8 mouse cellular contexts compared by ENCODE assay signal in the genomic region with DNA sequence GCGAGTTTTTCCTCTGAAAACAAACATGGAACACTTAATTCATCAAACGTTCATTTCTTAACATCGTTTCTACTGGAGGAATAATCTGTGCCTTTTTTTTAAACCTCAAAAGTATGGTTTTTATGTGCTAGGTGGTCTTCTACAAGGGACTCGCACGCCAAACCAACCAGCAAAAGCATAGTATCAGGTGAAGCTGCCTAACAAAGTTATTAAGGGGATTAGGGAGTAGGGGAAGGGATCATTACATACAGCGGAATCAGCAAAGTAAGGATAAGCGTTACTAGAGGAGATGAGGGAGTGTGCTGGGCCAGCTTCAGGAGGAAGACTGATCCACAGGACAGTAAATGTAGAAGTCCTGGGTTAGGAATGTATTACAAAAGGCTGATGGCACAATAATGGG. TPM values are rescaled to one million over a fixed set of nuclear protein-coding genes. Genes with fewer than 3 reads are reported as not detected.
A peak's percentile ranks its signal among the peaks of the same experiment; 100 is the strongest.
DNase-seq lines count a peak whose midpoint lies in the region; ATAC-seq and TF ChIP-seq lines count a peak whose summit lies in the region.

No protein-coding gene starts in this region.

- no peak for TF ChIP-seq CTCF in ES-Bruce4 (IDR thresholded peaks at IDR 0.05; ENCODE audit: low read depth, low read length)

- no peak for DNase-seq in heart, postnatal 4 days
- DNase-seq in midbrain, embryonic 10.5 days (ENCODE audit: low spot score): no peak
- no peak for DNase-seq in right cerebral cortex, postnatal 14 days
- DNase-seq in layer of hippocampus, postnatal 36 days: no peak
- no peak for DNase-seq in cerebellum, adult 8-10 months

- no peaks in the 10 kb centered on the region for H3K9me3 ChIP-seq in heart, embryonic 11.5 days (replicated peaks; ENCODE audit: control insufficient read depth, low read length)
- H3K9me3 ChIP-seq in ES-Bruce4 (replicated peaks; ENCODE audit: control insufficient read depth, insufficient read depth, low read length, poor library complexity, severe bottlenecking): no peaks in the 10 kb centered on the region
- no peaks in the 10 kb centered on the region for H3K9me3 ChIP-seq in midbrain, embryonic 10.5 days (replicated peaks)

- no peak for ATAC-seq in heart, embryonic 11.5 days (replicated peaks; ENCODE audit: insufficient number of reproducible peaks, low FRiP score, low TSS enrichment)
- peak; percentile 25; the same call in 1 of the 2 replicates for ATAC-seq in granulocyte monocyte progenitor cell, adult 5-6 weeks (replicated peaks; ENCODE audit: poor library complexity, severe bottlenecking)

- TF ChIP-seq POLR2A in ES-Bruce4 (IDR thresholded peaks at IDR 0.05; ENCODE audit: insufficient read depth, low read length): no peak

- H3K27me3 ChIP-seq in heart, embryonic 11.5 days (ENCODE audit: control insufficient read depth, insufficient read depth, low read length): no peaks in the 10 kb centered on the region
- no peaks in the 10 kb centered on the region; the same call in none of the 2 replicates for H3K27me3 ChIP-seq in ES-Bruce4 (ENCODE audit: control insufficient read depth, insufficient read depth, low read length, poor library complexity, severe bottlenecking)
- H3K27me3 ChIP-seq in midbrain, embryonic 10.5 days (ENCODE audit: low read depth, poor library complexity, severe bottlenecking): peaks cover 18% of the 10 kb centered on the region

- H3K9ac ChIP-seq in heart, embryonic 11.5 days (ENCODE audit: low read depth, low read length): peak overlapping the region; percentile 52; the same call in 1 of the 2 replicates
- H3K9ac ChIP-seq in ES-Bruce4 (ENCODE audit: low read depth, poor library complexity, severe bottlenecking): 0 out of 2 replicates have a peak overlapping the region, but pooled peaks have one; percentile 7

- H3K4me2 ChIP-seq in heart, embryonic 11.5 days: peak overlapping the region; percentile 76

- H3K4me1 ChIP-seq in heart, embryonic 11.5 days (ENCODE audit: control insufficient read depth, insufficient read depth, low read length): no peaks in the 10 kb centered on the region
- no peaks in the 10 kb centered on the region for H3K4me1 ChIP-seq in ES-Bruce4 (ENCODE audit: control insufficient read depth, insufficient read depth, low read length)
- H3K4me1 ChIP-seq in midbrain, embryonic 10.5 days: peaks cover 17% of the 10 kb centered on the region

- 7% methylated on average over 7 of the region's 7 CpGs for WGBS in heart, embryonic 11.5 days (ENCODE audit: insufficient replicate concordance)
- WGBS in midbrain, embryonic 10.5 days: 8% methylated on average over 7 of the region's 7 CpGs

- no peak overlapping the region for H3K27ac ChIP-seq in heart, embryonic 11.5 days (ENCODE audit: low read depth, low read length)
- H3K27ac ChIP-seq in ES-Bruce4 (ENCODE audit: insufficient read depth, low read length): no peak overlapping the region
- H3K27ac ChIP-seq in midbrain, embryonic 10.5 days (replicated peaks): peak overlapping the region; percentile 92

- TF ChIP-seq EP300 in ES-Bruce4 (IDR thresholded peaks at IDR 0.05; ENCODE audit: insufficient read depth, low read depth, low read length): no peak

- peak overlapping the region; percentile 86 for H3K4me3 ChIP-seq in heart, embryonic 11.5 days (ENCODE audit: low read depth, low read length)
- no peak overlapping the region for H3K4me3 ChIP-seq in ES-Bruce4 (ENCODE audit: low read depth, low read length)
- H3K4me3 ChIP-seq in midbrain, embryonic 10.5 days: peak overlapping the region; percentile 92

- no peaks in the 10 kb centered on the region for H3K36me3 ChIP-seq in heart, embryonic 11.5 days (ENCODE audit: control insufficient read depth, insufficient read depth, low read length)
- no peaks in the 10 kb centered on the region for H3K36me3 ChIP-seq in ES-Bruce4 (ENCODE audit: control insufficient read depth, insufficient read depth, low read length, poor library complexity, severe bottlenecking)
- H3K36me3 ChIP-seq in midbrain, embryonic 10.5 days: peaks cover 15% of the 10 kb centered on the region

RNA-seq across cellular contexts. Expression of gene Elmod2, which starts 0.6 kb away (rescaled TPM):
- 12.7 and 14.0 TPM in 2 replicates for polyA plus RNA-seq in heart, embryonic 11.5 days (2014; fragmentation: Nextera tagmentation; extraction: Ambion mirVana)
- total RNA-seq in heart, postnatal 4 days (2021): 1 to 10 TPM; 8.3 to 9.5 TPM
- polyA plus RNA-seq in ES-Bruce4 (2011; ENCODE audit: insufficient read depth, insufficient read length, low read depth, missing spikeins): 21.7 and 23.3 TPM in 2 replicates
- 7.2 and 12.3 TPM in 2 replicates for total RNA-seq in granulocyte monocyte progenitor cell, adult 5-6 weeks (2014; fragmentation: Nextera tagmentation)
- 17.3 and 20.3 TPM in 2 replicates for total RNA-seq in granulocyte monocyte progenitor cell, adult 5-6 weeks (2017)
- polyA plus RNA-seq in midbrain, embryonic 10.5 days (2016; fragmentation: Nextera tagmentation; extraction: Ambion mirVana): 20.2 and 22.6 TPM in 2 replicates
- 10 to 100 TPM; 14.6 to 15.6 TPM for total RNA-seq in layer of hippocampus, postnatal 36 days (2021)

RNA-seq across cellular contexts. Expression of gene Mgat4d, which starts 15.4 kb away (rescaled TPM):
- not detected in 2 replicates for polyA plus RNA-seq in heart, embryonic 11.5 days (2014; fragmentation: Nextera tagmentation; extraction: Ambion mirVana)
- not detected for total RNA-seq in heart, postnatal 4 days (2021)
- polyA plus RNA-seq in ES-Bruce4 (2011; ENCODE audit: insufficient read depth, insufficient read length, low read depth, missing spikeins): not detected in 2 replicates
- total RNA-seq in granulocyte monocyte progenitor cell, adult 5-6 weeks (2014; fragmentation: Nextera tagmentation): not detected in 2 replicates
- total RNA-seq in granulocyte monocyte progenitor cell, adult 5-6 weeks (2017): not detected in 2 replicates
- polyA plus RNA-seq in midbrain, embryonic 10.5 days (2016; fragmentation: Nextera tagmentation; extraction: Ambion mirVana): not detected in 2 replicates
- total RNA-seq in layer of hippocampus, postnatal 36 days (2021): not detected

RNA-seq across cellular contexts. Expression of gene Ucp1, which starts 42.7 kb away (rescaled TPM):
- polyA plus RNA-seq in heart, embryonic 11.5 days (2014; fragmentation: Nextera tagmentation; extraction: Ambion mirVana): not detected in 2 replicates
- 10 to 100 TPM; 10.4 to 21.3 TPM for total RNA-seq in heart, postnatal 4 days (2021)
- not detected in 2 replicates for polyA plus RNA-seq in ES-Bruce4 (2011; ENCODE audit: insufficient read depth, insufficient read length, low read depth, missing spikeins)
- total RNA-seq in granulocyte monocyte progenitor cell, adult 5-6 weeks (2014; fragmentation: Nextera tagmentation): not detected in 2 replicates
- total RNA-seq in granulocyte monocyte progenitor cell, adult 5-6 weeks (2017): not detected in 2 replicates
- polyA plus RNA-seq in midbrain, embryonic 10.5 days (2016; fragmentation: Nextera tagmentation; extraction: Ambion mirVana): 0.16 TPM in 1 of 2 replicates, not detected in the other
- total RNA-seq in layer of hippocampus, postnatal 36 days (2021): not detected

RNA-seq across cellular contexts. Expression of gene Clgn, which starts 56.8 kb away (rescaled TPM):
- polyA plus RNA-seq in heart, embryonic 11.5 days (2014; fragmentation: Nextera tagmentation; extraction: Ambion mirVana): 0.07 and 0.20 TPM in 2 replicates
- total RNA-seq in heart, postnatal 4 days (2021): not detected
- polyA plus RNA-seq in ES-Bruce4 (2011; ENCODE audit: insufficient read depth, insufficient read length, low read depth, missing spikeins): 4.8 and 5.6 TPM in 2 replicates
- not detected in 2 replicates for total RNA-seq in granulocyte monocyte progenitor cell, adult 5-6 weeks (2014; fragmentation: Nextera tagmentation)
- not detected in 2 replicates for total RNA-seq in granulocyte monocyte progenitor cell, adult 5-6 weeks (2017)
- polyA plus RNA-seq in midbrain, embryonic 10.5 days (2016; fragmentation: Nextera tagmentation; extraction: Ambion mirVana): 3.0 and 4.7 TPM in 2 replicates
- total RNA-seq in layer of hippocampus, postnatal 36 days (2021): 1 to 10 TPM; 8.3 to 9.2 TPM

Comparison
In these comparisons a context has a peak if more than half of its experiments do, and no peak if none do; other contexts are left out.
1. RNA of gene Ucp1, which starts 42.7 kb away (total RNA-seq): 10.4 to 21.3 TPM in heart, postnatal 4 days; not detected in layer of hippocampus, postnatal 36 days and not detected in granulocyte monocyte progenitor cell, adult 5-6 weeks; every median in the first group is over 10 times any median in the second.